Mouse (Mus musculus): ENCODE data around the gene Sec1.

GRCm38 (mm10) chr7:45646671-45647070 is 47.5 kb downstream of the Sec1 start:
- no peak for TF ChIP-seq MAX (IDR thresholded peaks at IDR 0.05)
- no peak for TF ChIP-seq CTCF (IDR thresholded peaks at IDR 0.05; ENCODE audit: control insufficient read depth, insufficient read depth, insufficient read length)
- TF ChIP-seq MYOD1 (IDR thresholded peaks at IDR 0.05; ENCODE audit: control insufficient read depth, insufficient read length, low read depth) = no peak
- TF ChIP-seq USF1 (IDR thresholded peaks at IDR 0.05; ENCODE audit: low read depth) = no peak
- TF ChIP-seq MYOG (IDR thresholded peaks at IDR 0.05; ENCODE audit: control insufficient read depth, extremely low read depth, insufficient read length) = no peak
- no peak for TF ChIP-seq FOSL1 (IDR thresholded peaks at IDR 0.05; ENCODE audit: insufficient read depth, low read length, poor library complexity, severe bottlenecking)

Data from C2C12 (cell line).